Mouse (Mus musculus) kidney, postnatal 25 days (tissue): ENCODE measurements around the gene Irx2.

Experiments
- DNase-seq, 2 experiments: peaks; one replicate each; pipeline ENCODE4 v3.0.0; 2021; ENCODE audit warnings: mixed read lengths in 2 of 2

Irx2 gene

GRCm38 (mm10) chr13:72628462-72628916, at the start of gene Irx2:
TSS of gene Irx2 (plus strand) at chr13:72628820.
- peak; percentile 79 to 92 for DNase-seq

GRCm38 (mm10) chr13:72581276-72581675, 47.3 kb upstream of the Irx2 start:
- DNase-seq, result no peak

- DNase-seq, result no peak
These were observed 36.1 kb upstream of the Irx2 start for GRCm38 (mm10) chr13:72592526-72592925.

GRCm38 (mm10) chr13:72593310-72593709, 35.3 kb upstream of the Irx2 start:
- no peak for DNase-seq

- no peak for DNase-seq
These were observed 34.9 kb upstream of the Irx2 start for GRCm38 (mm10) chr13:72593710-72594111.

GRCm38 (mm10) chr13:72599254-72599653, 29.4 kb upstream of the Irx2 start:
- DNase-seq, result no peak

GRCm38 (mm10) chr13:72608706-72609105, 19.9 kb upstream of the Irx2 start:
- DNase-seq, result no peak

- DNase-seq, result no peak
These were observed 18.3 kb upstream of the Irx2 start for GRCm38 (mm10) chr13:72610277-72610676.

GRCm38 (mm10) chr13:72623926-72624846, 4.4 kb upstream of the Irx2 start:
- DNase-seq, result peak; percentile 40 to 63

- DNase-seq, result no peak
These were observed 3.8 kb upstream of the Irx2 start for GRCm38 (mm10) chr13:72624847-72625170.

GRCm38 (mm10) chr13:72625236-72625950, 3.2 kb upstream of the Irx2 start:
- peak; percentile 36 to 62 for DNase-seq

- peak; percentile 77 to 80 for DNase-seq
These were observed 964 bp upstream of the Irx2 start for GRCm38 (mm10) chr13:72627391-72628321.

- DNase-seq, result peak; percentile 17 to 50
These were observed 463 bp downstream of the Irx2 start for GRCm38 (mm10) chr13:72628935-72629631.

GRCm38 (mm10) chr13:72629806-72630205, 1.2 kb downstream of the Irx2 start:
- DNase-seq, result peak; percentile 20 to 48

- peak; percentile 7 to 42 for DNase-seq
These were observed 2.1 kb downstream of the Irx2 start for GRCm38 (mm10) chr13:72630501-72631372.

- peak; percentile 32 to 43 for DNase-seq
These were observed 2.9 kb downstream of the Irx2 start for GRCm38 (mm10) chr13:72631373-72632021.

GRCm38 (mm10) chr13:72632361-72632760, 3.7 kb downstream of the Irx2 start:
- DNase-seq, result no peak

- DNase-seq, result no peak
These were observed 4.5 kb downstream of the Irx2 start for GRCm38 (mm10) chr13:72633097-72633496.

- no peak for DNase-seq
These were observed 6.2 kb downstream of the Irx2 start for GRCm38 (mm10) chr13:72634752-72635315.

GRCm38 (mm10) chr13:72636331-72636851, 7.8 kb downstream of the Irx2 start:
- DNase-seq, result no peak
